Mouse (Mus musculus) kidney, adult 11 months (tissue): ENCODE results near the gene Mst1.

Source experiments
- DNase-seq: peaks from one replicate; pipeline ENCODE4 v3.0.0; 2022

The Mst1 gene

GRCm38 (mm10) chr9:108104766-108105548, 24.7 kb downstream of the Mst1 start:
- no peak for DNase-seq

GRCm38 (mm10) chr9:108105549-108105863, 25.3 kb downstream of the Mst1 start:
- DNase-seq: no peak

- DNase-seq: no peak
Observed at GRCm38 (mm10) chr9:108106090-108106489, 25.9 kb downstream of the Mst1 start.

- no peak for DNase-seq
Observed at GRCm38 (mm10) chr9:108107867-108108266, 27.6 kb downstream of the Mst1 start.

- DNase-seq: no peak
Observed at GRCm38 (mm10) chr9:108110160-108110559, 29.9 kb downstream of the Mst1 start.

GRCm38 (mm10) chr9:108111101-108111592, 30.9 kb downstream of the Mst1 start:
- DNase-seq: no peak

- DNase-seq: no peak
Observed at GRCm38 (mm10) chr9:108111593-108112121, 31.4 kb downstream of the Mst1 start.

GRCm38 (mm10) chr9:108112719-108113340, 32.6 kb downstream of the Mst1 start:
- DNase-seq: peak; percentile 39

GRCm38 (mm10) chr9:108115290-108116077, 35.2 kb downstream of the Mst1 start:
- DNase-seq: no peak

- DNase-seq: no peak
Observed at GRCm38 (mm10) chr9:108117143-108117542, 36.9 kb downstream of the Mst1 start.

GRCm38 (mm10) chr9:108119891-108120411, 39.7 kb downstream of the Mst1 start:
- DNase-seq: peak; percentile 89

GRCm38 (mm10) chr9:108120671-108121070, 40.4 kb downstream of the Mst1 start:
- no peak for DNase-seq

- no peak for DNase-seq
Observed at GRCm38 (mm10) chr9:108121170-108121969, 41.1 kb downstream of the Mst1 start.

GRCm38 (mm10) chr9:108123916-108124315, 43.7 kb downstream of the Mst1 start:
- DNase-seq: no peak

- no peak for DNase-seq
Observed at GRCm38 (mm10) chr9:108125731-108126130, 45.5 kb downstream of the Mst1 start.

- no peak for DNase-seq
Observed at GRCm38 (mm10) chr9:108126436-108127180, 46.4 kb downstream of the Mst1 start.

- DNase-seq: no peak
Observed at GRCm38 (mm10) chr9:108128248-108128647, 48.0 kb downstream of the Mst1 start.

- DNase-seq: no peak
Observed at GRCm38 (mm10) chr9:108129042-108129948, 49.1 kb downstream of the Mst1 start.

GRCm38 (mm10) chr9:108131502-108131901, 51.3 kb downstream of the Mst1 start:
- DNase-seq: no peak

GRCm38 (mm10) chr9:108132373-108132772, 52.1 kb downstream of the Mst1 start:
- DNase-seq: no peak
